Mouse (Mus musculus) liver, adult 2 months (tissue): Measurements from ENCODE around the gene Ankrd28. TPM values are rescaled to one million over a fixed set of nuclear protein-coding genes. Genes with fewer than 3 reads are reported as not detected.

Experiments
- DNase-seq: peaks from one replicate; pipeline ENCODE4 v3.0.0-alpha.2; 2011; ENCODE audit warnings: low read depth, low spot score; ENCODE audit errors: extremely low read depth
- H3K27ac ChIP-seq: fragments of 200-500 bp; replicated peaks from 2 replicates; pipeline ENCODE4 v1.5.1; 2012; ENCODE audit warnings: low read depth, mild to moderate bottlenecking, control low read depth, inconsistent platforms, low read length; ENCODE audit not compliant: insufficient read depth
- H3K27me3 ChIP-seq: fragments of 200-500 bp; 2 replicates; pipeline ENCODE4 v1.6.1; 2012; ENCODE audit warnings: mild to moderate bottlenecking, moderate library complexity, low read length, inconsistent platforms; ENCODE audit not compliant: control insufficient read depth, insufficient read depth
- H3K36me3 ChIP-seq: fragments of 200-500 bp; 2 replicates; pipeline ENCODE4 v1.6.1; 2012; ENCODE audit warnings: low read length, inconsistent platforms; ENCODE audit not compliant: control insufficient read depth, insufficient read depth
- H3K4me1 ChIP-seq: fragments of 200-500 bp; 2 replicates; pipeline ENCODE4 v1.6.1; 2011; ENCODE audit warnings: low read length; ENCODE audit not compliant: control insufficient read depth, insufficient read depth
- H3K4me3 ChIP-seq: fragments of 200-500 bp; 2 replicates; pipeline ENCODE4 v1.5.1; 2011; ENCODE audit warnings: low read depth, mild to moderate bottlenecking, control low read depth, low read length, moderate library complexity; ENCODE audit not compliant: insufficient read depth
- H3K79me2 ChIP-seq: fragments of 200-500 bp; 2 replicates; pipeline ENCODE4 v1.6.1; 2012; ENCODE audit warnings: inconsistent platforms, mild to moderate bottlenecking, low read length, moderate library complexity; ENCODE audit not compliant: control insufficient read depth, insufficient read depth
- H3K9ac ChIP-seq: fragments of 200-500 bp; 2 replicates; pipeline ENCODE4 v1.6.1; 2012; ENCODE audit warnings: low read depth, mild to moderate bottlenecking, control low read depth, inconsistent platforms, low read length
- CTCF ChIP-seq: fragments of 200-500 bp; IDR thresholded peaks from 2 replicates; pipeline ENCODE4 v1.5.1; 2011; ENCODE audit warnings: low read depth, low read length, control low read depth
- POLR2A ChIP-seq: fragments of 200-500 bp; IDR thresholded peaks from 2 replicates; pipeline ENCODE4 v1.6.1; 2011; ENCODE audit warnings: low read length, control low read depth; ENCODE audit not compliant: insufficient read depth; ENCODE audit errors: extremely low read depth
- WGBS: fragments of 180-500 bp; shearing (Covaris S2); methylation state at CpG from one replicate; pipeline ENCODE4 v1.1.7; 2018; 5-methylcytosine and 5-hydroxymethylcytosine counted together
- polyA plus RNA-seq: library from polyadenylated mRNA; depleted of rRNA; stranded (reverse); fragments of >200 nt; gene quantifications from 2 replicates; pipeline ENCODE4 v1.2.3, GENCODE M21; 2012
- total RNA-seq: library from RNA; depleted of rRNA; stranded (reverse); fragments of >200 nt; gene quantifications from 2 replicates; pipeline ENCODE4 v1.2.3, GENCODE M21; 2014

Gene Ankrd28
- total and polyA plus RNA-seq, 2 experiments: 3.4 to 27.7 TPM

GRCm38 (mm10) chr14:31800446-31800845 lies 30.0 kb downstream of the Ankrd28 start:
- Histone ChIP-seq H3K36me3 (no peaks in the 10 kb centered on the region), H3K4me1 (no peaks in the 10 kb centered on the region), H3K4me3 (no peak overlapping the region), H3K79me2 (peaks cover 18% of the 10 kb centered on the region; the same call in 1 of the 2 replicates), H3K27ac (no peak overlapping the region), H3K9ac (no peak overlapping the region), H3K27me3 (no peaks in the 10 kb centered on the region)
- TF ChIP-seq CTCF (no peak), POLR2A (no peak)
- WGBS: 93% methylated on average over 5 of the region's 5 CpGs
- no peak for DNase-seq

- Histone ChIP-seq H3K79me2 (peaks cover 20% of the 10 kb centered on the region; the same call in 1 of the 2 replicates), H3K9ac (no peak overlapping the region), H3K27me3 (no peaks in the 10 kb centered on the region), H3K27ac (no peak overlapping the region), H3K4me3 (no peak overlapping the region), H3K4me1 (peaks cover 2% of the 10 kb centered on the region; the same call in 1 of the 2 replicates), H3K36me3 (no peaks in the 10 kb centered on the region)
- DNase-seq: no peak
- 88% methylated on average over 10 of the region's 10 CpGs for WGBS
- TF ChIP-seq CTCF: no peak
- TF ChIP-seq POLR2A: no peak
Measured at GRCm38 (mm10) chr14:31798937-31799336, 31.5 kb downstream of the Ankrd28 start.

- Histone ChIP-seq H3K4me1 (peaks cover 2% of the 10 kb centered on the region; the same call in 1 of the 2 replicates), H3K4me3 (no peak overlapping the region), H3K36me3 (no peaks in the 10 kb centered on the region), H3K27ac (no peak overlapping the region), H3K79me2 (peaks cover 10% of the 10 kb centered on the region; the same call in 1 of the 2 replicates), H3K27me3 (no peaks in the 10 kb centered on the region), H3K9ac (no peak overlapping the region)
- TF ChIP-seq POLR2A: no peak
- no peak for TF ChIP-seq CTCF
- WGBS: 49% methylated on average over 1 of the region's 1 CpGs
- DNase-seq: no peak
Measured at GRCm38 (mm10) chr14:31795535-31795934, 34.9 kb downstream of the Ankrd28 start.

GRCm38 (mm10) chr14:31794776-31795126 lies 35.7 kb downstream of the Ankrd28 start:
- no peak for TF ChIP-seq POLR2A
- no peak for TF ChIP-seq CTCF
- DNase-seq: no peak
- Histone ChIP-seq H3K27me3 (no peaks in the 10 kb centered on the region), H3K4me1 (peaks cover 2% of the 10 kb centered on the region; the same call in 1 of the 2 replicates), H3K27ac (no peak overlapping the region), H3K79me2 (peaks cover 10% of the 10 kb centered on the region; the same call in 1 of the 2 replicates), H3K9ac (no peak overlapping the region), H3K36me3 (no peaks in the 10 kb centered on the region), H3K4me3 (no peak overlapping the region)
- WGBS: 15% methylated on average over 1 of the region's 1 CpGs

- H3K9ac ChIP-seq: no peak overlapping the region
- DNase-seq: peak; percentile 49
- H3K27ac ChIP-seq: no peak overlapping the region
- TF ChIP-seq CTCF: peak; percentile 27; the same call in 1 of the 2 replicates
- TF ChIP-seq POLR2A: no peak
- peaks cover 10% of the 10 kb centered on the region; the same call in 1 of the 2 replicates for H3K79me2 ChIP-seq
- no peaks in the 10 kb centered on the region for H3K36me3 ChIP-seq
- no peak overlapping the region for H3K4me3 ChIP-seq
- H3K4me1 ChIP-seq: peaks cover 2% of the 10 kb centered on the region; the same call in 1 of the 2 replicates
- 39% methylated on average over 4 of the region's 4 CpGs for WGBS
- no peaks in the 10 kb centered on the region for H3K27me3 ChIP-seq
Measured at GRCm38 (mm10) chr14:31793979-31794775, 36.3 kb downstream of the Ankrd28 start.

GRCm38 (mm10) chr14:31790797-31791196 lies 39.7 kb downstream of the Ankrd28 start:
- Histone ChIP-seq H3K4me1 (peaks cover 2% of the 10 kb centered on the region; the same call in 1 of the 2 replicates), H3K4me3 (no peak overlapping the region), H3K9ac (no peak overlapping the region), H3K79me2 (peaks cover 10% of the 10 kb centered on the region; the same call in 1 of the 2 replicates), H3K27me3 (no peaks in the 10 kb centered on the region), H3K36me3 (no peaks in the 10 kb centered on the region), H3K27ac (no peak overlapping the region)
- DNase-seq: no peak
- WGBS: 55% methylated on average over 1 of the region's 1 CpGs
- peak; percentile 36; the same call in 1 of the 2 replicates for TF ChIP-seq CTCF
- TF ChIP-seq POLR2A: no peak
